Mouse (Mus musculus) kidney, postnatal 25 days (tissue): ENCODE data around the gene Shank3.

ENCODE experiments used
- DNase-seq, 2 experiments: peaks; one replicate each; pipeline ENCODE4 v3.0.0; 2021; ENCODE audit warnings: mixed read lengths in 2 of 2

Gene Shank3

GRCm38 (mm10) chr15:89477806-89478205, 21.6 kb upstream of the Shank3 start:
- DNase-seq, result no peak

- no peak for DNase-seq
Measured at GRCm38 (mm10) chr15:89478622-89479021, 20.8 kb upstream of the Shank3 start.

GRCm38 (mm10) chr15:89480584-89480983, 18.8 kb upstream of the Shank3 start:
- peak; percentile 77 to 91 for DNase-seq

GRCm38 (mm10) chr15:89488182-89488581, 11.2 kb upstream of the Shank3 start:
- DNase-seq, result no peak

- DNase-seq, result no peak
Measured at GRCm38 (mm10) chr15:89488611-89489117, 10.8 kb upstream of the Shank3 start.

- no peak for DNase-seq
Measured at GRCm38 (mm10) chr15:89494970-89495369, 4.5 kb upstream of the Shank3 start.

GRCm38 (mm10) chr15:89496131-89496530, 3.3 kb upstream of the Shank3 start:
- no peak for DNase-seq

- DNase-seq, result no peak
Measured at GRCm38 (mm10) chr15:89496841-89497240, 2.6 kb upstream of the Shank3 start.

GRCm38 (mm10) chr15:89497391-89498048, 1.9 kb upstream of the Shank3 start:
- DNase-seq, result peak; percentile 65 to 89

GRCm38 (mm10) chr15:89498049-89498960, 1.1 kb upstream of the Shank3 start:
- peak; percentile 48 to 60 for DNase-seq

GRCm38 (mm10) chr15:89499784-89500220, 379 bp downstream of the Shank3 start:
- DNase-seq, result peak; percentile 43 to 62

GRCm38 (mm10) chr15:89500221-89500791, 883 bp downstream of the Shank3 start:
- peak in 1 of 2 experiments; percentile 51 for DNase-seq

GRCm38 (mm10) chr15:89501321-89501720, 1.9 kb downstream of the Shank3 start:
- DNase-seq, result no peak

GRCm38 (mm10) chr15:89504838-89505237, 5.4 kb downstream of the Shank3 start:
- DNase-seq, result no peak

- no peak for DNase-seq
Measured at GRCm38 (mm10) chr15:89507751-89508150, 8.3 kb downstream of the Shank3 start.

- no peak for DNase-seq
Measured at GRCm38 (mm10) chr15:89512679-89513078, 13.3 kb downstream of the Shank3 start.

GRCm38 (mm10) chr15:89521951-89522350, 22.5 kb downstream of the Shank3 start:
- no peak for DNase-seq

- DNase-seq, result peak in 1 of 2 experiments; percentile 37
Measured at GRCm38 (mm10) chr15:89522566-89523282, 23.3 kb downstream of the Shank3 start.

- DNase-seq, result no peak
Measured at GRCm38 (mm10) chr15:89523283-89523832, 23.9 kb downstream of the Shank3 start.

- DNase-seq, result no peak
Measured at GRCm38 (mm10) chr15:89524001-89524571, 24.7 kb downstream of the Shank3 start.

GRCm38 (mm10) chr15:89524611-89525415, 25.4 kb downstream of the Shank3 start:
- DNase-seq, result no peak
